Mouse (Mus musculus) neural tube, embryonic 13.5 days (tissue): Measurements from ENCODE around the gene Esr1. TPM values are rescaled to one million over a fixed set of nuclear protein-coding genes. Genes with fewer than 3 reads are reported as not detected.

Source experiments
- ATAC-seq: fragments of 200-750 bp; cut with Nextera tagmentation; 2 replicates; pipeline ENCODE4 v1.8.0; 2017; ENCODE audit warnings: low read depth, mild to moderate bottlenecking, moderate TSS enrichment, moderate library complexity
- H3K27ac ChIP-seq: fragments of 300-500 bp; sonication (generic); replicated peaks from 2 replicates; pipeline ENCODE4 v1.5.1; 2015; ENCODE audit warnings: moderate library complexity, mild to moderate bottlenecking, inconsistent platforms
- H3K27me3 ChIP-seq: fragments of 300-500 bp; sonication (generic); 2 replicates; pipeline ENCODE4 v1.6.1; 2015; ENCODE audit warnings: mild to moderate bottlenecking, inconsistent platforms
- H3K36me3 ChIP-seq: fragments of 300-500 bp; sonication (generic); 2 replicates; pipeline ENCODE4 v1.6.1; 2015; ENCODE audit warnings: mild to moderate bottlenecking, inconsistent platforms
- H3K4me1 ChIP-seq: fragments of 300-500 bp; sonication (generic); replicated peaks from 2 replicates; pipeline ENCODE4 v1.6.1; 2015; ENCODE audit warnings: inconsistent platforms
- H3K4me2 ChIP-seq: fragments of 300-500 bp; sonication (generic); 2 replicates; pipeline ENCODE4 v1.6.1; 2015; ENCODE audit warnings: inconsistent platforms, mild to moderate bottlenecking, moderate library complexity
- H3K4me3 ChIP-seq: fragments of 300-500 bp; sonication (generic); 2 replicates; pipeline ENCODE4 v1.5.1; 2015; ENCODE audit warnings: mild to moderate bottlenecking, inconsistent platforms
- H3K9ac ChIP-seq: fragments of 300-500 bp; sonication (generic); 2 replicates; pipeline ENCODE4 v1.6.1; 2015; ENCODE audit warnings: moderate library complexity, mild to moderate bottlenecking, inconsistent platforms
- H3K9me3 ChIP-seq: fragments of 300-500 bp; sonication (generic); 2 replicates; pipeline ENCODE4 v1.6.1; 2016; ENCODE audit warnings: inconsistent platforms
- WGBS: fragments of 180-500 bp; shearing (Covaris S2); methylation state at CpG from one replicate; pipeline ENCODE4 v1.1.7; 2015; 5-methylcytosine and 5-hydroxymethylcytosine counted together
- polyA plus RNA-seq: library from polyadenylated mRNA; unstranded; fragments of >200 nt; fragmentation: Nextera tagmentation; extraction: Ambion mirVana; gene quantifications from 2 replicates; pipeline ENCODE4 v1.2.1, GENCODE M21; 2015

The Esr1 gene
- polyA plus RNA-seq, 1 experiment from 2014 or later = 0.25 TPM

- WGBS = 89% methylated on average over 4 of the region's 4 CpGs
These were observed 13.2 kb downstream of the Esr1 start for GRCm38 (mm10) chr10:4624581-4624980.

GRCm38 (mm10) chr10:4625300-4625699 is 13.9 kb downstream of the Esr1 start:
- Histone ChIP-seq H3K4me3 (no peak overlapping the region), H3K4me2 (no peak overlapping the region), H3K9ac (no peak overlapping the region), H3K4me1 (no peaks in the 10 kb centered on the region), H3K36me3 (no peaks in the 10 kb centered on the region), H3K27ac (no peak overlapping the region), H3K27me3 (no peaks in the 10 kb centered on the region), H3K9me3 (no peaks in the 10 kb centered on the region)
- WGBS = 84% methylated on average over 6 of the region's 6 CpGs
- ATAC-seq = no peak

More at GRCm38 (mm10) chr10:4624581-4624980, 13.2 kb downstream of the Esr1 start:
- H3K4me3 ChIP-seq = no peak overlapping the region
- no peak overlapping the region for H3K4me2 ChIP-seq
- no peak overlapping the region for H3K9ac ChIP-seq
- no peaks in the 10 kb centered on the region for H3K36me3 ChIP-seq
- no peak for ATAC-seq
- H3K27me3 ChIP-seq = no peaks in the 10 kb centered on the region
- H3K27ac ChIP-seq = no peak overlapping the region
- no peaks in the 10 kb centered on the region for H3K4me1 ChIP-seq
- no peaks in the 10 kb centered on the region for H3K9me3 ChIP-seq

- H3K4me3 ChIP-seq = no peak overlapping the region
- no peaks in the 10 kb centered on the region for H3K4me1 ChIP-seq
- H3K9ac ChIP-seq = no peak overlapping the region
- no peaks in the 10 kb centered on the region for H3K27me3 ChIP-seq
- H3K4me2 ChIP-seq = no peak overlapping the region
- no peak overlapping the region for H3K27ac ChIP-seq
- no peak for ATAC-seq
- no peaks in the 10 kb centered on the region for H3K9me3 ChIP-seq
- H3K36me3 ChIP-seq = no peaks in the 10 kb centered on the region
- WGBS = 82% methylated on average over 7 of the region's 7 CpGs
These were observed 15.0 kb downstream of the Esr1 start for GRCm38 (mm10) chr10:4626432-4626831.

- no peaks in the 10 kb centered on the region for H3K4me1 ChIP-seq
- H3K36me3 ChIP-seq = no peaks in the 10 kb centered on the region
- no peak overlapping the region for H3K9ac ChIP-seq
- H3K27me3 ChIP-seq = no peaks in the 10 kb centered on the region
- no peak overlapping the region for H3K27ac ChIP-seq
- no peaks in the 10 kb centered on the region for H3K9me3 ChIP-seq
- H3K4me3 ChIP-seq = no peak overlapping the region
- 92% methylated on average over 8 of the region's 8 CpGs for WGBS
- no peak overlapping the region for H3K4me2 ChIP-seq
- no peak for ATAC-seq
These were observed 15.6 kb downstream of the Esr1 start for GRCm38 (mm10) chr10:4626996-4627395.

- ATAC-seq = no peak
- H3K4me2 ChIP-seq = no peak overlapping the region
- 90% methylated on average over 9 of the region's 9 CpGs for WGBS
- no peaks in the 10 kb centered on the region for H3K4me1 ChIP-seq
- no peak overlapping the region for H3K27ac ChIP-seq
- H3K4me3 ChIP-seq = no peak overlapping the region
- no peaks in the 10 kb centered on the region for H3K27me3 ChIP-seq
- no peaks in the 10 kb centered on the region for H3K36me3 ChIP-seq
- no peaks in the 10 kb centered on the region for H3K9me3 ChIP-seq
- H3K9ac ChIP-seq = no peak overlapping the region
These were observed 16.0 kb downstream of the Esr1 start for GRCm38 (mm10) chr10:4627415-4627814.

GRCm38 (mm10) chr10:4629314-4629713 is 17.9 kb downstream of the Esr1 start:
- Histone ChIP-seq H3K9ac (no peak overlapping the region), H3K4me3 (no peak overlapping the region), H3K27me3 (no peaks in the 10 kb centered on the region), H3K27ac (no peak overlapping the region), H3K4me1 (no peaks in the 10 kb centered on the region), H3K9me3 (no peaks in the 10 kb centered on the region), H3K36me3 (no peaks in the 10 kb centered on the region), H3K4me2 (no peak overlapping the region)
- ATAC-seq = no peak

GRCm38 (mm10) chr10:4632211-4632704 is 20.9 kb downstream of the Esr1 start:
- H3K36me3 ChIP-seq = no peaks in the 10 kb centered on the region
- H3K4me1 ChIP-seq = no peaks in the 10 kb centered on the region
- no peak overlapping the region for H3K27ac ChIP-seq
- H3K4me3 ChIP-seq = no peak overlapping the region
- H3K27me3 ChIP-seq = no peaks in the 10 kb centered on the region
- ATAC-seq = no peak
- WGBS = 78% methylated on average over 11 of the region's 11 CpGs
- no peak overlapping the region for H3K9ac ChIP-seq
- H3K9me3 ChIP-seq = no peaks in the 10 kb centered on the region
- H3K4me2 ChIP-seq = no peak overlapping the region

GRCm38 (mm10) chr10:4633287-4634030 is 22.1 kb downstream of the Esr1 start:
- Histone ChIP-seq H3K27me3 (no peaks in the 10 kb centered on the region), H3K9ac (no peak overlapping the region), H3K27ac (no peak overlapping the region), H3K4me2 (no peak overlapping the region), H3K36me3 (no peaks in the 10 kb centered on the region), H3K4me3 (no peak overlapping the region), H3K9me3 (no peaks in the 10 kb centered on the region), H3K4me1 (no peaks in the 10 kb centered on the region)
- 81% methylated on average over 14 of the region's 14 CpGs for WGBS
- no peak for ATAC-seq

- Histone ChIP-seq H3K4me3 (no peak overlapping the region), H3K9me3 (no peaks in the 10 kb centered on the region), H3K4me1 (no peaks in the 10 kb centered on the region), H3K27me3 (no peaks in the 10 kb centered on the region), H3K9ac (no peak overlapping the region), H3K4me2 (no peak overlapping the region), H3K27ac (no peak overlapping the region), H3K36me3 (no peaks in the 10 kb centered on the region)
- no peak for ATAC-seq
- WGBS = 81% methylated on average over 6 of the region's 6 CpGs
These were observed 24.3 kb downstream of the Esr1 start for GRCm38 (mm10) chr10:4635740-4636139.

GRCm38 (mm10) chr10:4646074-4646473 is 34.7 kb downstream of the Esr1 start:
- no peak overlapping the region for H3K4me3 ChIP-seq
- ATAC-seq = no peak
- no peak overlapping the region for H3K4me2 ChIP-seq
- 90% methylated on average over 7 of the region's 7 CpGs for WGBS
- no peak overlapping the region for H3K9ac ChIP-seq
- no peaks in the 10 kb centered on the region for H3K36me3 ChIP-seq
- no peaks in the 10 kb centered on the region for H3K27me3 ChIP-seq
- no peaks in the 10 kb centered on the region for H3K9me3 ChIP-seq
- no peaks in the 10 kb centered on the region for H3K4me1 ChIP-seq
- H3K27ac ChIP-seq = no peak overlapping the region

GRCm38 (mm10) chr10:4646851-4647250 is 35.5 kb downstream of the Esr1 start:
- Histone ChIP-seq H3K27ac (no peak overlapping the region), H3K27me3 (no peaks in the 10 kb centered on the region), H3K4me3 (no peak overlapping the region), H3K9ac (no peak overlapping the region), H3K4me2 (no peak overlapping the region), H3K36me3 (no peaks in the 10 kb centered on the region), H3K9me3 (no peaks in the 10 kb centered on the region), H3K4me1 (no peaks in the 10 kb centered on the region)
- 88% methylated on average over 9 of the region's 9 CpGs for WGBS
- no peak for ATAC-seq

GRCm38 (mm10) chr10:4665380-4665779 is 54.0 kb downstream of the Esr1 start:
- Histone ChIP-seq H3K4me1 (no peaks in the 10 kb centered on the region), H3K4me3 (no peak overlapping the region), H3K4me2 (no peak overlapping the region), H3K27me3 (no peaks in the 10 kb centered on the region), H3K9ac (no peak overlapping the region), H3K27ac (no peak overlapping the region), H3K9me3 (no peaks in the 10 kb centered on the region), H3K36me3 (no peaks in the 10 kb centered on the region)
- WGBS = 88% methylated on average over 5 of the region's 5 CpGs
- no peak for ATAC-seq

- no peak for ATAC-seq
- H3K27ac ChIP-seq = no peak overlapping the region
- no peaks in the 10 kb centered on the region for H3K4me1 ChIP-seq
- no peak overlapping the region for H3K4me2 ChIP-seq
- H3K4me3 ChIP-seq = no peak overlapping the region
- no peaks in the 10 kb centered on the region for H3K27me3 ChIP-seq
- no peaks in the 10 kb centered on the region for H3K9me3 ChIP-seq
- WGBS = 94% methylated on average over 2 of the region's 2 CpGs
- no peak overlapping the region for H3K9ac ChIP-seq
- H3K36me3 ChIP-seq = no peaks in the 10 kb centered on the region
These were observed 55.6 kb downstream of the Esr1 start for GRCm38 (mm10) chr10:4667006-4667405.
